In genomic region chr4:74230994-74231393, GRCm38 (mm10) we compare ENCODE assay signal across 8 mouse cellular contexts. TPM values are rescaled to one million over a fixed set of nuclear protein-coding genes. Genes with fewer than 3 reads are reported as not detected.
DNase-seq lines count a peak whose midpoint lies in the region; ATAC-seq and TF ChIP-seq lines count a peak whose summit lies in the region.

No protein-coding gene starts in this region.

- ATAC-seq in kidney, embryonic 14.5 days (ENCODE audit: low FRiP score, low TSS enrichment), result peak; percentile 18; the same call in 1 of the 2 replicates
- peak; percentile 9; the same call in 1 of the 2 replicates for ATAC-seq in hindbrain, embryonic 14.5 days (ENCODE audit: low FRiP score)
- peak; percentile 91 for ATAC-seq in megakaryocyte progenitor cell, adult 5-6 weeks (replicated peaks; ENCODE audit: poor library complexity)

- H3K4me3 ChIP-seq in kidney, embryonic 14.5 days (ENCODE audit: low read length), result no peak overlapping the region
- no peak overlapping the region for H3K4me3 ChIP-seq in hindbrain, embryonic 14.5 days (replicated peaks; ENCODE audit: low read length)
- no peak overlapping the region for H3K4me3 ChIP-seq in heart, adult 2 months

- TF ChIP-seq POLR2A in heart, adult 2 months (IDR thresholded peaks at IDR 0.05; ENCODE audit: insufficient read depth, low read depth, low read length), result no peak

- H3K27me3 ChIP-seq in kidney, embryonic 14.5 days (ENCODE audit: control insufficient read depth, insufficient read depth, low read length), result no peaks in the 10 kb centered on the region
- no peaks in the 10 kb centered on the region for H3K27me3 ChIP-seq in hindbrain, embryonic 14.5 days (ENCODE audit: control insufficient read depth, insufficient read depth, low read length)
- no peaks in the 10 kb centered on the region for H3K27me3 ChIP-seq in heart, adult 2 months (ENCODE audit: control insufficient read depth, insufficient read depth, low read length)

- H3K27ac ChIP-seq in kidney, embryonic 14.5 days (ENCODE audit: low read depth, low read length), result no peak overlapping the region
- no peak overlapping the region for H3K27ac ChIP-seq in hindbrain, embryonic 14.5 days
- H3K27ac ChIP-seq in heart, adult 2 months, result no peak overlapping the region

- intact Hi-C loops in heart, adult 2 months (cut with DNase I), result no loop called here

- 85% methylated on average over 4 of the region's 4 CpGs for WGBS in kidney, embryonic 14.5 days
- 80% methylated on average over 4 of the region's 4 CpGs for WGBS in hindbrain, embryonic 14.5 days
- 75% methylated on average over 4 of the region's 4 CpGs for WGBS in heart, adult 2 months

- no peaks in the 10 kb centered on the region for H3K79me2 ChIP-seq in heart, adult 2 months (replicated peaks; ENCODE audit: control insufficient read depth, insufficient read depth, low read length)

- no peaks in the 10 kb centered on the region for H3K9me3 ChIP-seq in kidney, embryonic 14.5 days (ENCODE audit: control insufficient read depth, low read length)
- H3K9me3 ChIP-seq in hindbrain, embryonic 14.5 days (ENCODE audit: control insufficient read depth, low read length), result no peaks in the 10 kb centered on the region

- H3K4me1 ChIP-seq in kidney, embryonic 14.5 days (ENCODE audit: control insufficient read depth, insufficient read depth, low read length), result no peaks in the 10 kb centered on the region
- H3K4me1 ChIP-seq in hindbrain, embryonic 14.5 days (replicated peaks; ENCODE audit: control insufficient read depth, insufficient read depth, low read length), result no peaks in the 10 kb centered on the region
- no peaks in the 10 kb centered on the region for H3K4me1 ChIP-seq in heart, adult 2 months (ENCODE audit: control insufficient read depth, insufficient read depth, low read length)

- H3K4me2 ChIP-seq in kidney, embryonic 14.5 days (replicated peaks; ENCODE audit: low read depth, low read length), result no peak overlapping the region
- no peak overlapping the region for H3K4me2 ChIP-seq in hindbrain, embryonic 14.5 days (replicated peaks)

- no peak for DNase-seq in kidney, adult 11 months
- DNase-seq in Muller cell, postnatal 12 days (ENCODE audit: inconsistent ontology term), result peak; percentile 1
- DNase-seq in hindbrain, embryonic 14.5 days (ENCODE audit: low spot score), result no peak
- no peak for DNase-seq in urinary bladder, postnatal 36 days (ENCODE audit: low spot score in 2 of 2)
- no peak for DNase-seq in spleen, adult 12 weeks (ENCODE audit: low spot score)
- DNase-seq in heart, adult 2 months, result no peak

- no peak for TF ChIP-seq CTCF in heart, adult 2 months (IDR thresholded peaks at IDR 0.05)

- no peaks in the 10 kb centered on the region for H3K36me3 ChIP-seq in kidney, embryonic 14.5 days (ENCODE audit: control insufficient read depth, insufficient read depth, low read length)
- no peaks in the 10 kb centered on the region for H3K36me3 ChIP-seq in hindbrain, embryonic 14.5 days (replicated peaks; ENCODE audit: control insufficient read depth, insufficient read depth)
- no peaks in the 10 kb centered on the region for H3K36me3 ChIP-seq in heart, adult 2 months (ENCODE audit: control insufficient read depth, insufficient read depth, low read length)

- no peak for TF ChIP-seq EP300 in heart, adult 2 months (IDR thresholded peaks at IDR 0.05; ENCODE audit: insufficient read depth, low read depth, low read length)

- no peak overlapping the region for H3K9ac ChIP-seq in kidney, embryonic 14.5 days (ENCODE audit: low read depth, low read length)
- H3K9ac ChIP-seq in hindbrain, embryonic 14.5 days, result no peak overlapping the region
- no peak overlapping the region for H3K9ac ChIP-seq in heart, adult 2 months (ENCODE audit: low read depth, low read length)

RNA-seq across cellular contexts. Expression of gene Kdm4c, which starts 11.3 kb away (rescaled TPM):
- polyA plus RNA-seq in kidney, embryonic 14.5 days (2014; fragmentation: Nextera tagmentation; extraction: Ambion mirVana), result 7.4 and 17.3 TPM in 2 replicates
- polyA plus RNA-seq in hindbrain, embryonic 14.5 days (2014; fragmentation: Nextera tagmentation; extraction: Ambion mirVana), result 19.4 and 19.8 TPM in 2 replicates
- 16.1 and 19.6 TPM in 2 replicates for total RNA-seq in megakaryocyte progenitor cell, adult 5-6 weeks (2015)
- total RNA-seq in megakaryocyte progenitor cell, adult 5-6 weeks (2017), result 21.9 and 22.1 TPM in 2 replicates
- 10 to 100 TPM; 10.8 to 10.9 TPM for total RNA-seq in heart, adult 2 months (2021)
- 1.8 and 4.3 TPM in 2 replicates for polyA plus RNA-seq in heart, adult 2 months (2012; rRNA removed)

Comparison
In these comparisons a context has a peak if more than half of its experiments do, and no peak if none do; other contexts are left out.
1. ATAC-seq: peak in every context shown above with its lines; median percentile 91 in megakaryocyte progenitor cell, adult 5-6 weeks; 18 in kidney, embryonic 14.5 days; 9 in hindbrain, embryonic 14.5 days.